Mouse (Mus musculus) R1 (cell line): Measurements from ENCODE around the gene Dgkh.

Experiments used
- DNase-seq: peaks from one replicate; pipeline ENCODE4 v3.0.0-alpha.2; 2018; ENCODE audit warnings: low read depth, low spot score

Gene Dgkh

DNA sequence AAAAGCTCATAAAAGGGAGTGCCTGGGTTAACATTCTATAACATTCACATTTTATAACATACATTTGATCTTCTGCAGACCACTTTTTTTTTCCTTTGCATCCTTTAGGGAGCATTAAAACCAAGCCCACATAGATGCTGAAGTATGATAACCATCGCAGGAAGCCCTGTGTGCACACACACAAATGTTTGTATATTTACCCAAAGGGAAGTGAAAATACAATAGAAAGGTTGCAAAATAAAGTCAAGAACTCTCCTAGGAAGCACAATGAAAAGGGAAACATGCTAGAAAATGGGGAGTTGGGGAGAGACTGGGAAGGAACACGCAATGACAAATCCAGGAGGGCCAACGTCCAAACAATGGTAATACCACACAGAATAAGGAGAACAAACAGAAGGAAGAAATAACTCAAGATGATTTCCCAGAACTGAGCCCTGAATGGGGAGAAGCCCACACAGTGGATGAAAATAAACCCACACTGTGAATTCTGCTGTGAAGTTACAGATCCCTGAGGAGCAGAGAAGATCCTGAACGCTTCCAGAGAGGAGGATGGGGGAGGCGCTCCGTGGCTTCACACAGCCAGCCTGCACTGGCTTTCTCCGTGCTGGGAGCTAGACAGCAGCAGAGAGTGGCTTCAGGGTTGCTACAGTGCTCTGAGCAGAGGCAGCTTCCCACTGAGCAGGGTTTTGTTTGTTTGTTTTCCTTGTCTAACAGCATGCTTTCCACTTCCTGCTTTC, 54.6 kb downstream of the Dgkh start:
- DNase-seq = peak; percentile 31

DNA sequence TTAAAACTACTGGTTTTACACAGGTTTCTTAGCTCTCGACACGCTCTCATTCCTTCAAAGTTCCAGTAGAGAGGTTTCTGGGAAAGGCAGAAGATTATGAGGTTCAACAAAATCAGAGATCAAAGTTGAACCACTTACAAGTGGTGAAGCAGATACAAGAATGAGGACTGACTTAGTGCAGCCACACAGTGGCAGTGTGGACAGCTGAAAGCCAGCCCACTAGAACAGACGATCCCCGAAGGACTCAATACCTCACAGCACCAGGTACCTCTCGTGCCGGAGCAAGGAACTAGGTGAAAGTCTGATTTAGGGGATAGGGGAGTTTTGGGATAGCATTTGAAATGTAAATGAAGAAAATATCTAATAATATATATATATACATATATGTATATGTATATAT, 56.1 kb downstream of the Dgkh start:
- DNase-seq = no peak

DNA sequence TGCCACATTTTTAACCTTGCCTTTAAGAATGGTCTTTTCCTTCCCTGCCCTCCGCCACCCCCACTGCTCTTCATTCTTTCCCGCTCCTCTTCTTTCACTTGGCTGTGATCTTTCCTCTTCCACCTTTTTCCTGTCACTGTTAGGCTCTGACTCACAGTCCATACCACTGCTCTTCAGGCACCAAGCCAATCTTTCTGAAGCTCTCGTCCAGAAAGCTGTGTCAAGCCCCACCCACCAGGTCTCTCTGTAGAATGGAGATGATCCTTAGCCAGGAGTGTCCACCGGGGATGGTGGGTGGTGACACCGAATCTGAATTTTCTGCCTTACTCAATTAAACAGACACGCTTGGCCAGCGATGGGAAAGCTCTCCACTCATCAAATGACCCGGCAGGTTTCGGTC, 58.0 kb downstream of the Dgkh start:
- DNase-seq = no peak

DNA sequence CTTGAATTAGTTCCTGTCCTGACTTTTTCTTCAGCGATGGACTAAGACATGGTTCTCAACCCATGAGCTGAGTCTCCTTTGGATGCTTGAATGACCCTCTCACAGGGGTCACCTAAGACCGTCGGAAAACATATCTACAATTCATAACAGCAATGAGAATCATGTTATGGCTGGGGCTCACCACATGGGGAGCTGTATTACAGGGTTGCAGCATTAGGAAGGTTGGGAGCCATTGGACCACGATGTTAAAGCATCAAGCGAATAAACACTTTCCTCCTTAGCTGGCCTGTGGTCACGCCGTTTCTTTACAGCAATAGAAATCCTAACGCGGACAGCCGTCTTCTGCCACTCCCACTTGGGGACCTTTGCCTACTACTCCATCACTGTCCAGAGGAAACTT, 62.6 kb downstream of the Dgkh start:
- no peak for DNase-seq

DNA sequence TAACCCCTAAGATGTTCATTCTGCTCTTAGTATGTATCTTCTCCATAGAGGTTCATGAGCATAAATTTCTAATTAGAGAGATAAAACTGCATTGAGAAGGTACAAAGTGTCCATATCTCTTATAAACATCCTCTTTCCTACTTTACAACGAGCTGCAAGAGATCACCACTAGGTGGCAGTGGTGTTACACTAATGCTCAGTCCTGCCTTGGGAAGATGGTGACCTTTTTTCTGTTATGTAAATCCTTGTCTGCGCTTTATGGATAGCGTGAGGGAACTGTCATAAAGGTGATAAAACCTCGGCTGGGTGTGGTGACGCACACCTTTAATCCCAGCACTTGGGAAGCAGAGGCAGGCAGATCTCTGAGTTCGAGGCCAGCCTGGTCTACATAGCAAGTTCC, 64.3 kb downstream of the Dgkh start:
- peak; percentile 89 for DNase-seq

DNA sequence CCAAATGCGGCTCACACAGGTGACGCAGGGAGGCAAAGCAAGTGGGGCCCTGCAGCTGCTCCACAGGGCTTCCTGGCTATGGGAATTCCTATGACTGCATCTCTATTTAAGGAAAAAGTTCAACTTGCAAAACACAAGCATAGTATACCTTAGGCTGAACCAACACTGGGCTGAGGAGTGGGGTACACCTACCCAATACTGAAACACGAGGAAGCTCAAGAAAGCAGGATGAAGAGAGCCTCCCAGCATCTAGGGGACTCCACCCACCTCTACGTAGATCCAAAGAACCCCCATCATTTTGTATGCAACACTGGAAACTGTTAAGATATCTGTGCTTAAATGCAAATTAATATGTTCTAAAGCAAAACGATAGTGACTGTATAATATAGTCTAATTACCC, 64.8 kb downstream of the Dgkh start:
- DNase-seq = no peak

DNA sequence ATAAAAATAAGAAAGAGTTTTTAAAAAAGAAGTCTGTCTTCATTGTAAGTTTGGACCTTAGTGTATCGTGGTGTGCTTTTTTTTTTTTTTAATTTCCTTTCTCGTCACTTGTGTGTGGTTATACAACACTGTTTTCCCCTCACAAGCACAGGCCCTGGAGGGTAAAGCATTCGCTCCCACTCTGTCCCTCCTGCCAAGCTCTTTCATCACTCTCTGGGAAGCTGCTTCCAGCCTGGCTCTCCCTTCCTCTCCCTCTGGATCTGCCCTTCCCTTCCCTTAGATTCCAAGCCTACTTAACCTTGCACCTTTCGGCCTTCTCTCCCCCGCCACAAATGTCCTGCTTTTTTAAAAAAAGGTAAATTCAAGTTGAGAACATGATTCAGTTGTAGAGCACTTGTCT, 69.9 kb downstream of the Dgkh start:
- no peak for DNase-seq

DNA sequence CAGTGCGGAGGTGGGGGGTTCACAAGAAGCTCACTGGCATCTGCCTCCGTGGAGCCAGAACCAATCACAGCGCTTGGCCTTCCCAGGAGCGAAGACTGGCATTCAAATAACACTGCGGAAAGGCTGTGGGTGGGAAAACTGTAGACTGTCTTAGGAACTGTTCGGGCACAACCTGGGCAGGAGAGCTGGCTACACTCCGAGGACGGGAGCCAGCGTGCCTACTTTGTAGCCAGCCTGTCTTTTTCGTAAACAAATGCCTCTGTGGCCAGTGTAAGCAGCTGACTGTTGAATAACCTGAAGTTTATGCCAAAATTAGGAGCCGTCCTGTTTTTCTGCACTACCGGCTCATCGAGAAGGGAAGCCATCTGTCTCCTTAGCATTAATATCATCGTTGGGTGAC, 71.1 kb downstream of the Dgkh start:
- DNase-seq = no peak

DNA sequence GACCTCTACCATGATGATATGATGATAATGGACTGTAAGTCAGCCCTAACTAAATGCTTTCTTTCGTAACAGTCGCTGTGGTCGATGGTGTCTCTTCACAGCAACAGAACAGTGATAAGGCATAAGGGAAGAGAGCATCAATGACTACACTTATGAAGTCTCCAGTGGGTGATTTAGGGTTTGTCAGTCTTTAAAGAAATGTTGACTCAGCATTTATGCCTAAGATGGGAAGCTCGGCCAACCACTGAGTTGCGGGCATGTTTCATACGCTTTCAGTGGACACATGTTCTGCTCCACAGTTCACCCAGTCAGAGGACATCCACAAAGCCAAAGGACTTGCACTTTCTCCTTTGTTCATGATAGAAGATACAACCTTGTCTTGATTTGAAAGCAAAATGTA, 73.9 kb downstream of the Dgkh start:
- DNase-seq = no peak

DNA sequence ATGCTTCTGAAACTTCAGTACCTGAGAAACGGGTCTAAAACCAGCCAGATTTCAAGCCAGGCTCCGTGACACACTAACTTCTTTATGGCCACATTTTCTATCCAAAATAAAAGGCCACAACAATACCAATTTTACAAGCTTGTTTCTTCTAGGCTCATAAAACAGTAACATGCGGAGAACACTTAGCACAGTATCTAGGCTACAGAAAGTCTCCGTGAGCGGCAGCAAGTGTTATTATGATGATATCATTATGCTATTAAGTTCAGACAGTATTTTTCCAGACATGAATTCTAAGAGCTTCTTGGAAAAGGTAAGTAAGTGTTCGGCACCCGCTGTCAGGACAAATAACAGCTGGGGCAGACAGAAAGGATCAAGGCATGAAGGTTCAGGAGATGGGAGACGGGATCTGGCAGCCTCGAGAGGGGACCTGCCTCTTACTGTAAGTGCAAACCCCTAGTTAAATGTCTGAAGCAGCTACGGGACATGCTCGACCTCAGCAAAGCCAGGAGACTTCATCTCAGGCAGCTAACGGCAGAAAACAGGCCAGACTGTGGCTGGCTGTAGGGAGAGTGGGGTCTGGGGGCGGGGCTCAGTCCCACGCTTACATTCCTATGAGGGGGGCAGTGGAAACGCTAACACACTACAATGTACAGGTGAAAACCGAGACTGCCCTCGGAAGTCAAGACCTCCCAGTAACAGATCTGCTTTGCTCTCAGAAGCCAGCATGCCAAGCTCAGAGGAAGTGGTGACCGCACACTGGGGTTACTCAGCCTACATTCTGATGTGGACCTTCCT, 75.5 kb downstream of the Dgkh start:
- no peak for DNase-seq

DNA sequence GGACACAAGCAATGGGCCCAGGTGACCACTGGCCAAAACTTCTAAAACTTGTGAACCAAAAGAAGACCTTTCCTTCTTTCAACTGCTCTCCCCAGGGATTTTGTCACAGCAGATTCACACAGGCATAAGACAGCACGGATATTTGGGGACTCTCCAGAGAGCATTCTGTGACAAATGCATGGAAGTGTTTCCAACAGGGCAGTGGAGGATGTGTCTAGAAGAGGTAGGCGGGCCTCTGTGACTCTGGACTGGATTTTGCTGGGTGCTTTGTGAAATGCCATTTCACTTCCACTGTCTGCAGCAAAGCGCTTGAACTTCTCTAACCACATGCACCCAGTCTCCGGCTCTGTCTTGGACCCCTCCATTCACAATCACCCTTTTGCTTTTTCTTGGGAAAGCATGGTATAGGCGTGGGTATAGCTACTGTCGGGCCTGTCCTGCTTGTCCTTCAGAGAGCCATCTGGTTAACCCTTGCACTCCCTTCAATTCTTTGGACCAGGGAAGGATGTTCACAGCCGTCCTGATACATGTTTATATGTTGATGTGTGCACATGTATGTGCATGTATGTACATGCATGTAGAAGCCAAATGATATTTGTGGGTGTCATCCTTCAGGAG, 77.5 kb downstream of the Dgkh start:
- no peak for DNase-seq

DNA sequence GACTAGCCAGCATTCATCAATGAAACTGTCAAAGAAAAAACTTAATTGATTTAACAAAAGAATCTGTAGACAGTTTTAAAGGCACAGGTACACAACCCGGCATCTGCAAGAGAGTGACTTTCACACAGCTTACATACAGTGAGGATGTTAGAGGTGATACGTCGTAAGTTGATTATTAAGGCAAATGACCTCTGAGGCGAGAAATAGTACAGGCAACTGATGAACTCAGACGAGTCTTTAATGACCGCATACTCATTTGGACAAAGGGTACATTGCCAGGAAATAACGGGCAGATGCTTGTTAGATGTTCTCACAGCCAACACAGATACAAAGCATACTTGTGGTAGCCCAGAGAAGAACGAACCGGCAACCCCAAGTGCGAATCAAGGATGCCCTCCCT, 78.4 kb downstream of the Dgkh start:
- DNase-seq = no peak

DNA sequence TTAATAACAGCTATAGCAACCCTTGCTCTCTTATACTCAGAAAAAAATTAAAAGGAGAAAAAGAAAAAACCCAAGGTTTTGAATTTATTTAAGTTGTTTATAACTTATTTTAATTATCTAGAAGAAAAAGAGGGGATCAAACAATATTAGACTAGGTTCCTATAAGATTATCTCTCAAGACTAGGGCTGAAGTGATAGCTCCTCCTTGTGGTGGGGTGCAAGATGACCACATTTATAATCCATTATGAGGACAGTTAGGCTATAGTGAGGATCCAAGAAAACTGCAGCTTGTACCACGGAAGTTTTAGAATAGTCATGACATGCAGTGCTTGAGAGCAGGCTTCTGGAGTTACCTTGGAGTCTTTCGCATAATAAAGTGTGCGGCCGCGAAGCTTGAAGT, 79.2 kb downstream of the Dgkh start:
- DNase-seq = no peak

DNA sequence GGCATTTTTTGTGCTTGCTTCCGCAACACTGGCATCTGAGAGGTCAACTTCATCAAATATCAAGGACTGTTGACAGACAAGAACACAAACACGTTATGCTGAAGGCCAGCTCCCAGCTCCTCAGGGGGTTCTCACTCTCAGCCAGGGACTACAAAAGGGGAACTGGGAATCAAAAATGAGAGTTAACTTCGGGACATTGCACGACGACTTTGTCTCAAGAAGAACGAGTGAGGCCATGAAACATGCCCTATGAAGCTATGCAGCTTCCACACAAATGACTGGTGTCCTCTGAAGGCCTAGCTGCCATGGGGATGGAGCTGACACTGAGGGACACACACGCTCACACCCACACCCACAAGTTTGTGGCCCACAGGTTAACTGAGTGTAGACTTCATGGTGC, 80.9 kb downstream of the Dgkh start:
- no peak for DNase-seq

DNA sequence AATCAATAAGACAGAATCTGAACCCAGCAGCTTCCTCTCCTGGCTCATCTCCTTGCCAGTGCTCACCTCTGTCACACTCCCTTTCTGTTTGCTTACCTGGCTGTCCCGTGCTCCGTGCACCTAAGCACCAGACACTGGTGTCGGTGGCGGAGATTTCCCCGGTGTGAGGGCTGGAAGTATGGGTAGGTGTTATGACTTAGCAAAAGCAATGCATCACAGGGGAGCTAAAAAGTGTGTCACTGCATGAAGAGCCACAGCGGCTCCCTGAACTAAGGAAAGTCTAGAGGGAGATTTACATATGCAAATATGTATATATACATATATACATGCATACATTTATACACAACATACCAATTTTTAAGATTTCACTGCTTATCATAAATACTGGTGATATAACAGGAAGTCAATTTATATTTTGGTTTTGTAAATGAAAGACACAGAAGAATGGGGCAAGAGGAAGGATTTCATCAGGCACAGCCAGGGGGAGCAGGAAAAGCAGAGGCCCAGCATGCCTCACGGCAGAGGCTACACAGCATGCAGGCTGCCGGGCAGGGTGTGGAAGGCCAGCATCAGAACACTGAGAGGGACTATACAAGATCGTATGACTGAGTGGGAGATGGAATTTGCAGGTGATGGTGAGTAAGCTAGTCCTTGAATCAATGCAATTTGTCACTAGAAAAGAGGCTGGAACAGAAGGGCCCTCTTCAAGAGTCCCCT, 82.0 kb downstream of the Dgkh start:
- DNase-seq = no peak

DNA sequence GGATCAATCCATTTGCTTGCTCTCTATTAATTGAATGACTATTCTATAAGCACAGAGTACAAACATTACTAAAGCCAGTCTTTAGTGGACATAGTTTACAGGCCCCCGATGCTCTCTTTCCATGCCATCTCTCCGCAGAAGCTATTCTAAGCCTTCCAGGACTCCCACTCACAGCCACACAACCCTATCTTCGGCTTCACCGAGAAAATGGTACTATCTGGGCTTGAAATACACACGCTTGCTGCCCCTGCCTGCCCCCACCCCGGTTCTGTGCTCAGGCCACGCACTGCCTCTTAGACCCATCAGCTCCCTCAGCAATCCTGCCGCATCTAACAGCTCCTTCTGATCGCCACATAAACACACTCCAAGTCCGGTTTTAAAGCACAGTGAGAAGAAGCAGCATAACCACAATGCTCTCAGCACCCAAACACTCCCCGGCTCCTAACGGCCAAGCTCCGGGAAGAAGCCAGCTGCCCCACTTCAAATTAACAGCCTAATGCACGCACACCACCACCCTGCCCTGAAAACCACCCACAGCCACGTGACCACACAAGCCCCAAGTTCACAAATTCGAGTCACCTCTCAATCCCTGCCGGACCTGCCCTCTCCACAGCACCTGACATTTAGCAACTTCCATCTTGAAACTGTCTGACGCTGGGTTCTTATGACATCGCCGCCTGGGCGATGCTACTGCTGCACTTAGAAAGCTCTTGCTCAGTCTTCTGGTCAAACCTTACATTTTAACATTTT, 82.9 kb downstream of the Dgkh start:
- no peak for DNase-seq

DNA sequence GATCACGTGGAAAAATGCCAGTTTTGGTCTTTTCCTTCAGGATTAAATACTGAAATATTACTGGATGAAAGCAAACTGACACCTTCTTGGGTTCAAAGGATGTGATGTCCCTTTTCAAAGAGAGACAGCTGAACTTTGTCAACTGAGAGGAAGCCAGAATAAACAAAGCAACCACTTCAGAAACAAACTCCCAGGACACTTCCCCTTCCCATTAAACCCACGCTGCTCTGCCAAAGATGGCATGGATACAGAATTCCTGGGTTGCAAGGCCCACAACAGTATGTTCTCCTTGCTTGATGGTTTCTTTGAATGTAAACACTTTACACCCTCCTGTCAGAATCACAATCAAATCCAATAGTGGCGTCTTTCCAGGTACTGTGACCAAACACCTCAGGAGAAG, 87.0 kb downstream of the Dgkh start:
- DNase-seq = no peak

DNA sequence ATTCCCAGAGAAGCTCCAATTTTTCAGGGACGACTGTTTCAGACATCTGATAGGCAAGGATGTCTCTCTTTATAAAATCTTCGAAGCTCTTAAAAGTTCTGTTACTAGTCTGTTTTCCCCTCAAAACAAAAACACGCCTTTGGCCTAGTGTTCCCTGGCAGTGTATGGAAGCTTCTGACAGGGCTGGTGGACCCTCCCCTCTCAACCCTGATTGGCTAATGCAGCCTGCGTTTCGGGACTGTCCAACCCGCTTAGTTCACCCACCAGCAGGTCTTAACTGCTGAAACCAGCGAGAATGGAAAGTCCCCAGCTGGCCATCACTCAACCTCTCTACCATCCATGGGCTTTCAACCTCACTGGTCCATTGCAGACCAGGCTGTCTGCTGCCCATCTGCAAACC, 91.3 kb downstream of the Dgkh start:
- no peak for DNase-seq

DNA sequence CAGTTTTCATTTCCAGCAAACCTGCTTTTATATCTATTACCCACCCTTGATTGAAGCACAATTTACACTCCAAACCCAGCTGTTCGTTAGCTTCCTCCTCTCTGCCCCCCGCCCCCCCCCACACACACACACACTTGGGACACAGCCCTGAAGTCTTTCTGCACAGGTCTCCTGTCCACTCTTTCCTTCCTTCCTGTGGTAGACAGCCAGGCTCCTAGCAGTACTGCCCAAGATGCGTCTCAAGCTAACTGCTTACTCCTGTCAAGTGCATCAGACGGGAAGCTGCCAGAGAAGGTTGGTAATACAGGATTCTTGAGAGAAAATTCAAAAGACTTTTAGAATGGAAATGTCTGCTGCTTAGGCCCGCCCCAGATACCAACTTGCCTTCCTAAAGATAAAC, 92.9 kb downstream of the Dgkh start:
- DNase-seq = no peak

DNA sequence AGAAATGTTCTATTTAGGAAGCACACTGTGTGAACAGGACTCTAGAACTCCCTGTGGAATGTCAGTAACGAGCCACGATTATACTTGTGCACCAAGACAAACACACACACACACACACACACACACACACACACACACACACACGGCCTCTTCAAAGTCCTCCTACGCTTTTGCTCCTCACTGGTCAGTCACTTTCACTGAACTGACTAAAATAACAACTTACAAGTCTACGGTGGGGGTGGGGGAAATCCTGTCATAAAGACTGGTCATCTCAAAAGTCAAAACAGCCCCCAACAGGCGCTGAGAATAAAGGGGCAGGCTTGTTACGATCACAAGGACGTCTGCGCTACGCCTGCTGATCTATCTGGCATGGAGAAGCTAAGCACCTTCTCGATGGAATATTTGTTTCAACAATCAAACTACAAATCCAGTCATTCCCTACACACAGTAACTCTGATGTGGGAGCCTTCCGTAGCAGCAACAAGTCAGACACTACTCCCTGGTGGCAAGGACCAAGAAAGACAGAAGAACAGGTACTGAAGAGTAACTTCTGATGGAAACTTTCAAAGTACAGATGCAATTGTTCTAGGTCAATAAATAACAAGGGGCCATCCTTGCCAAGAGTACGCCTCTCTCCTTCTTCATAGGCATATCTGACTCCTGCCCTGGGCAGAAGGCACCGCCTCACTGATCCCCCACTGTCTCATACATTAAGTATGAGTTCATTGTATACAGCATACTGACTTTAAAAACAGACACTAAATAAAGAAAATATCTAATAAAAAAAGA, 96.8 kb downstream of the Dgkh start:
- DNase-seq = no peak

DNA sequence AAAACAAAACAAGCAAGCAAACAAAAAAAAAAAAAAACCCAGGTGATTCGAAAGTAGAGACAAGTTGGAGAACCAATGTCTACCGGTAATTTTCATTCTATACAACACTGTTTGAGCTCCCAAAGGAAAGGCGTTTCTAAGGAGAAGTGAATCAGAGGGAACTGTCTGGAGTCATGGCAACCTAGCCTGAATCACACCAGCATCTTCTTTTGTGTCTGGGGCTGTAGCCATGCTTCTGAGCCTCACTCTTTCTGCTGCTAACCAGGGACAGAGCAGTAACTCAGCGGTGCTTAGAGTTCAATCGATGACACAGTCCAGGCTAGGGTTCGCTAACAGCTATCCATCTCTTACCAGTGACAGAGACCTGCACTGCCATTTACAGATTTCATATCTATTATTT, 99.8 kb downstream of the Dgkh start:
- DNase-seq = no peak
